Mouse (Mus musculus) neural tube, embryonic 15.5 days (tissue): ENCODE results near the gene Fam53a. TPM values are rescaled to one million over a fixed set of nuclear protein-coding genes. Genes with fewer than 3 reads are reported as not detected.

Experiments
- ATAC-seq: fragments of 200-750 bp; cut with Nextera tagmentation; 2 replicates; pipeline ENCODE4 v1.8.0; 2017; ENCODE audit warnings: mild to moderate bottlenecking, moderate TSS enrichment, moderate library complexity; ENCODE audit not compliant: low FRiP score
- H3K27ac ChIP-seq: fragments of 300-500 bp; sonication (generic); replicated peaks from 2 replicates; pipeline ENCODE4 v1.5.1; 2015; ENCODE audit warnings: mild to moderate bottlenecking, inconsistent platforms
- H3K27me3 ChIP-seq: fragments of 300-500 bp; sonication (generic); replicated peaks from 2 replicates; pipeline ENCODE4 v1.6.1; 2015; ENCODE audit warnings: inconsistent platforms
- H3K36me3 ChIP-seq: fragments of 300-500 bp; sonication (generic); 2 replicates; pipeline ENCODE4 v1.6.1; 2015; ENCODE audit warnings: inconsistent platforms
- H3K4me1 ChIP-seq: fragments of 300-500 bp; sonication (generic); 2 replicates; pipeline ENCODE4 v1.6.1; 2015; ENCODE audit warnings: inconsistent platforms
- H3K4me2 ChIP-seq: fragments of 300-500 bp; sonication (generic); 2 replicates; pipeline ENCODE4 v1.6.1; 2015; ENCODE audit warnings: inconsistent platforms, mild to moderate bottlenecking, moderate library complexity
- H3K4me3 ChIP-seq: fragments of 300-500 bp; sonication (generic); replicated peaks from 2 replicates; pipeline ENCODE4 v1.5.1; 2015; ENCODE audit warnings: mild to moderate bottlenecking, inconsistent platforms
- H3K9ac ChIP-seq: fragments of 300-500 bp; sonication (generic); replicated peaks from 2 replicates; pipeline ENCODE4 v1.6.1; 2015; ENCODE audit warnings: mild to moderate bottlenecking, inconsistent platforms
- H3K9me3 ChIP-seq: fragments of 300-500 bp; sonication (generic); replicated peaks from 2 replicates; pipeline ENCODE4 v1.6.1; 2016; ENCODE audit warnings: inconsistent platforms
- WGBS: fragments of 180-500 bp; shearing (Covaris S2); methylation state at CpG from one replicate; pipeline ENCODE4 v1.1.7; 2015; ENCODE audit warnings: mixed read lengths; 5-methylcytosine and 5-hydroxymethylcytosine counted together
- polyA plus RNA-seq: library from polyadenylated mRNA; unstranded; fragments of >200 nt; fragmentation: Nextera tagmentation; extraction: Ambion mirVana; gene quantifications from 2 replicates; pipeline ENCODE4 v1.2.1, GENCODE M21; 2015

The Fam53a gene
- polyA plus RNA-seq, 1 experiment from 2014 or later: 25.5 TPM

DNA sequence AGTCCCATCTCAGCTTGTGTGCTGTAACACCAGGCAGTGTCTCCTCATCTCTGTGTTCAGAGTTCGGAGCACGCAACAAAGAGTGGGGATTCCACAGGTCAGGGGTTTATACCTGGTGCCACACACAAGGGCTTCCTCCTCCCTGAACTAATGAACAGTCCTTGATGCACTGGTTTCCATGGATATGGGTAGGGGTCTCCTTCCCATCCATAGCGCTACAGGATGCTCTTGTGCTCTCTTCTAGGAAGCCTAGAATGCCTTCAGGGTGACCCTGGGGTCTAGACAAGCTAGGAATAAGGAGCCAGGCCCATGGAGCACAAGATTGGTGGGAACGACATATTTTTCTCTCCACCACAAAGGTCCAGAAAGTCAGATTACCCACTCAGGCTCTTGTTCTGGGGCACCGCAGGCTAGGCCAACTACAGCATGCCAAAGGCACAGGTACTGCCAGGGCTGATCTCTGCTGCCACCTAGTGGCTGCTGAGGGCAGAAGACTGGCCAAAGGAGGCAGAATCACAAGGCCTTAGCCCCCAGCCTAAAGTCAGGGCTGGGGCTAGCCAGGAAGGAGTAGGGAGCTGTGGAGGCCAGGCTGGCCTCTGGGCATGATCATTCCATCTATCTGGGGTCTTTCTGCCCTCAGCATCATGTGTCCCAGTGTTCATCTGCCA, 40.1 kb downstream of the Fam53a start:
- Histone ChIP-seq H3K4me3 (no peak overlapping the region), H3K4me2 (no peak overlapping the region), H3K9me3 (no peaks in the 10 kb centered on the region), H3K36me3 (no peaks in the 10 kb centered on the region), H3K9ac (no peak overlapping the region), H3K4me1 (peaks cover 16% of the 10 kb centered on the region), H3K27me3 (peaks cover 6% of the 10 kb centered on the region; the same call in 1 of the 2 replicates), H3K27ac (no peak overlapping the region)
- WGBS: 64% methylated on average over 5 of the region's 5 CpGs
- ATAC-seq: peak; percentile 70

DNA sequence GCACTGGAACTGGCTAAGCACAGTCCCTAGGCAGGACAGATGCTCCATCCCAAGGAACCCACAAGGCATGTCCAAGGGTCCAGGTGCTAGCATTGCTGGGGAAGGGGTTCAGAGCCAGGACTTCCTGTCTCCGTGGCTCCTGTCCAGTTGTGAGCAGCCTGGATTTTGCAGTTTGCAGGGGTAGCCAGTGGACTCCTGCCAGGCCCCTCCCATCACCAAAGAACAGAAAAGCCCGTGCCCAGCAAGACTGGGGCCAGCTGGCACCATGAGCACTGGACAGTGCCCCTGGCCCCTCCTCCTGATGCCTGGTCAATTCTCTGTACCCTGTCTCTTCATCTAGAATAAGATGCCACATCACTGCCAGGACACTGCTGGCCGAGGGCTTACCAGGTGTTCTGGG, 41.4 kb downstream of the Fam53a start:
- Histone ChIP-seq H3K9me3 (no peaks in the 10 kb centered on the region), H3K36me3 (no peaks in the 10 kb centered on the region), H3K9ac (no peak overlapping the region), H3K27me3 (peaks cover 12% of the 10 kb centered on the region; the same call in 1 of the 2 replicates), H3K4me3 (no peak overlapping the region), H3K27ac (no peak overlapping the region), H3K4me2 (no peak overlapping the region), H3K4me1 (peaks cover 9% of the 10 kb centered on the region)
- WGBS: 60% methylated on average over 3 of the region's 3 CpGs
- ATAC-seq: no peak

GRCm38 (mm10) chr5:33587498-33588058, 41.9 kb downstream of the Fam53a start:
- H3K9me3 ChIP-seq: no peaks in the 10 kb centered on the region
- no peak overlapping the region for H3K27ac ChIP-seq
- 31% methylated on average over 18 of the region's 18 CpGs for WGBS
- peak; percentile 28; the same call in 1 of the 2 replicates for ATAC-seq
- H3K27me3 ChIP-seq: peaks cover 12% of the 10 kb centered on the region; the same call in 1 of the 2 replicates
- H3K4me1 ChIP-seq: peaks cover 9% of the 10 kb centered on the region
- H3K9ac ChIP-seq: no peak overlapping the region
- H3K4me2 ChIP-seq: no peak overlapping the region
- no peak overlapping the region for H3K4me3 ChIP-seq
- H3K36me3 ChIP-seq: no peaks in the 10 kb centered on the region

GRCm38 (mm10) chr5:33580336-33580735, 49.1 kb downstream of the Fam53a start:
- Histone ChIP-seq H3K36me3 (no peaks in the 10 kb centered on the region), H3K9ac (no peak overlapping the region), H3K9me3 (no peaks in the 10 kb centered on the region), H3K4me1 (no peaks in the 10 kb centered on the region), H3K27me3 (peaks cover 9% of the 10 kb centered on the region; the same call in 1 of the 2 replicates), H3K27ac (no peak overlapping the region), H3K4me2 (no peak overlapping the region), H3K4me3 (no peak overlapping the region)
- WGBS: 97% methylated on average over 1 of the region's 1 CpGs
- no peak for ATAC-seq

DNA sequence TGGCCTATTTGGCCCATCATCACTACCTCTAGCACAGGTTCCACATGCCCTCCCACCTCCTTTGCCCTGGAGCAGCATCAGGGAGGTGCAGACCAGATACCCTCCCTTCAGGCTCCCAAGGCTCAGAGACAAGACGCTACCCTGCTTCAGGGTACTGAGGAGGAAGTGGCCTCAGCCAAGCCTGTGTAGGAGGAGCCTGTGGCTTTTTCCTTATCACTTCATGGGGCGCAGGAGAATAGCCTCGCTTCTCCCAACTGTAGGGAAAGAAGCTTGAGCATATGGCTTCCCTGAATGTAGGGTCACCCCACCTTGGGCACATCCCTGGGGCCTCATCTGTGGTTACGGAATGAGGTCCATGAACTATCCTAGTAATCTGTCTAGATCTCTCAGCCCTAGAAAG, 55.2 kb downstream of the Fam53a start:
- Histone ChIP-seq H3K4me1 (no peaks in the 10 kb centered on the region), H3K4me3 (no peak overlapping the region), H3K4me2 (no peak overlapping the region), H3K9ac (no peak overlapping the region), H3K27ac (no peak overlapping the region), H3K9me3 (no peaks in the 10 kb centered on the region), H3K36me3 (no peaks in the 10 kb centered on the region), H3K27me3 (no peaks in the 10 kb centered on the region)
- ATAC-seq: no peak
- 87% methylated on average over 4 of the region's 4 CpGs for WGBS

GRCm38 (mm10) chr5:33565886-33566285, 63.5 kb downstream of the Fam53a start:
- 86% methylated on average over 4 of the region's 4 CpGs for WGBS
- no peaks in the 10 kb centered on the region for H3K9me3 ChIP-seq
- no peaks in the 10 kb centered on the region for H3K4me1 ChIP-seq
- H3K4me2 ChIP-seq: no peak overlapping the region
- H3K9ac ChIP-seq: no peak overlapping the region
- no peak overlapping the region for H3K27ac ChIP-seq
- no peak for ATAC-seq
- peaks cover 3% of the 10 kb centered on the region; the same call in 1 of the 2 replicates for H3K27me3 ChIP-seq
- no peak overlapping the region for H3K4me3 ChIP-seq
- no peaks in the 10 kb centered on the region for H3K36me3 ChIP-seq

- no peaks in the 10 kb centered on the region for H3K36me3 ChIP-seq
- H3K4me2 ChIP-seq: no peak overlapping the region
- no peak overlapping the region for H3K27ac ChIP-seq
- no peaks in the 10 kb centered on the region for H3K4me1 ChIP-seq
- no peak for ATAC-seq
- WGBS: 72% methylated on average over 14 of the region's 14 CpGs
- H3K9ac ChIP-seq: no peak overlapping the region
- H3K9me3 ChIP-seq: no peaks in the 10 kb centered on the region
- 0 out of 2 replicates have a peak, but pooled peaks cover 26% of the 10 kb centered on the region for H3K27me3 ChIP-seq
- H3K4me3 ChIP-seq: no peak overlapping the region
Observed at GRCm38 (mm10) chr5:33556277-33556995, 73.0 kb downstream of the Fam53a start.

Other genes starting within 250 kb of the Fam53a start
- gene Nkx1-1, start 195.7 kb downstream of the Fam53a start, polyA plus RNA-seq: 0.40 and 0.79 TPM in 2 replicates
- 0.59 and 0.83 TPM in 2 replicates for gene Gm9903, start 290 bp upstream of the Fam53a start, polyA plus RNA-seq
- 120 and 157 TPM in 2 replicates for gene Slbp, start 22.9 kb upstream of the Fam53a start, polyA plus RNA-seq
- 27.5 and 61.7 TPM in 2 replicates for gene Tacc3, start 28.5 kb upstream of the Fam53a start, polyA plus RNA-seq
- gene Tmem129, start 28.8 kb upstream of the Fam53a start, polyA plus RNA-seq: 27.7 and 29.7 TPM in 2 replicates
- gene Fgfr3, start 92.0 kb upstream of the Fam53a start, polyA plus RNA-seq: 36.0 and 43.6 TPM in 2 replicates
- 68.3 and 72.4 TPM in 2 replicates for gene Letm1, start 153.2 kb upstream of the Fam53a start, polyA plus RNA-seq
- 56.7 and 61.8 TPM in 2 replicates for gene Nsd2, start 191.1 kb upstream of the Fam53a start, polyA plus RNA-seq